Mouse (Mus musculus): ENCODE results near the gene Msantd3.

Msantd3 gene

DNA sequence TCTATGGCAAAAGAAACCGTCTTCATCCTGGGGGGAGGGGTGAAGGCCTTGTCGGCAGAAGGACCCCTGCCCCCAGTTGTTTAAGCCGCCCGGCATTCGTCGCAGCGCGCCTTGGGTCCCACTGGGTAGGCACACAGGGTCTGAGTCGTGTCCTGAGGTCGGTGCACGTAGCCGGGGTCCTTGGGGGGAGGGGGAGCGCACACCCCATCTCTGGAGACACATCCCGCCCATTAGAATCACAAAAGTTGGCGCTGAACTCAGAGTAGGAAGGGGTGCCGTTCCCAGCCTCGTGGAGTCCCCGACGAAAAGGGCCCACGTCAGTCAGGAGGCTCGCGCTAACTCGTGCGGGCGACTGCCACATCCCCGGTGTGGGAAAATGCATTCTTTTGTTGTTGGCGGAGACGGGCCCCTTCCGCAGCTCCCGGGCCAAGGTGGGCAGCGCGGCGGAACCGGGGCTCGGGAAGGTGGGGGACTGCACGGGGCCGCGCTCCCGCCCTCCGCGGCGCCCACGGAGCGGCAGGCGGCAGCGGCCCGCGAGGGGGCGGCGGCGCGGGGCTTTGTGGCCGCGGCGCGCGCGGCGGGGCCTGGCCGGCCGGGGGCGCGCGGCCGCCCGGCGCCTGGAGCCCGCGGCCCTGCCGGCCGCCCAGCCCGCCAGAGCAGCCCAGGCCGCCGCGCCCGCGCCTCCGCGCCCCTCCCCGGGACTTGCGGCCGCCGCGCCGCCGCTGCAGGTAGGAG lies at the start of gene Msantd3:
TSS of gene Msantd3 (plus strand) at position 95 of the 735 bp plus-strand sequence.
- DNase-seq: peak; percentile 47

DNA sequence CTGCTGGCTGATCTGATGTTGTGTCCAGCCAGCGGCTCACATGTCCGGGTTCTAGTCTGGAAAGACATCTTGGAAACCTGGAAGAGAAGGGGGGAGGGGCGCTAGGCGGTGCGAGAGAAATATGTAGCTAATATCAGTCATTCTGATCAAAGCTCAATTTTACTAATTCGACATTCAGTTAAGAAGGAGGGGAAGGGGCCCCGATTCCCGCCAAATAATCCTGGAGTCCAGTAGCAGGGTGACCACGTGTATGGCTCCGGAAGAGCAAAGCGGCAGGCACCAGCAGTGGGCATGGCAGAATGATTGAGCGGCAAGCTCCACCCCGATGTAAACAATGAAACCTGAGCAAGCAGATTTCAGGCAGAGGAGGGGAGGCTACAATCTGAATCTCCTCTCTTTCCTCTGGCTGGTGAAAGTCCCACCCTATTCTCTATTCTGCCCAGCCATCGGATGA lies 48.4 kb upstream of the Msantd3 start:
- DNase-seq: no peak

DNA sequence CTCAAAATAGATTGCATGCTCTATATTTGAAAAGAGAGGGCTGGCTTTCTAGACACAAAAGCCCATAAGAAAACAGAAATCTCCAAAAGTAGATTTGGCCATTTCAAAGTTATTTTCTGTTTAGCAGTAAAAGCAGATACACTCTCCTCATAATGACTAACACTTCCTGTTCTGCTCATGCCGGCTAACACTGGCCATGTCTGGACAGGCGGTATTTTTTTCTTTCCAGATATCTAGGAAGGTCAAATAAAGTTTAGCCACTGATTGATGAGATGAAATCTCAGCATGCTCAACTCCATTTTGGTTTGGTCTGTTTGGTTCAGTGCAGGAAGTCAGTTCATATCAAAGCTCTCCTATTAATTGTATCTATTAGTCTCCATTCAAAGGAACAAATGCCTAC lies 47.2 kb upstream of the Msantd3 start:
- no peak for DNase-seq

DNA sequence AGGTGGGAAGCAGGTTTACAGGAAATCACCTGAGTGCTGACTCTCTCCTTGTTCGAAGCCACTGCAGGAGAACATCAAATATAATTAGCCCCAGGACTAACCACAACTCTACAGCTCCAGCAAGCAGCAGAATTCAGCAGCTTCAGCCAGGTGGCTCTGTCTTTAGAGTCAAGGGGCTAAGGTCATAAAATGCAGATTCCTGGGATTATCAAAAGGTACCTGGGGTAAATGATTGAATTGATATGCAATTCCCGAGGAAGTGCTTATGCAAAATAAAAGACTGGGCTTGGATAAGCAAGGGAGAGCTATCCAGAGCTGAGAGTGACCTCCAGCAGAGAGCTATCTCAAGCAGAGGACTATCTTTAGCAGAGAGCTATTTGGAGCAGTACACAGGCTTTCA lies 28.9 kb upstream of the Msantd3 start:
- DNase-seq: no peak

DNA sequence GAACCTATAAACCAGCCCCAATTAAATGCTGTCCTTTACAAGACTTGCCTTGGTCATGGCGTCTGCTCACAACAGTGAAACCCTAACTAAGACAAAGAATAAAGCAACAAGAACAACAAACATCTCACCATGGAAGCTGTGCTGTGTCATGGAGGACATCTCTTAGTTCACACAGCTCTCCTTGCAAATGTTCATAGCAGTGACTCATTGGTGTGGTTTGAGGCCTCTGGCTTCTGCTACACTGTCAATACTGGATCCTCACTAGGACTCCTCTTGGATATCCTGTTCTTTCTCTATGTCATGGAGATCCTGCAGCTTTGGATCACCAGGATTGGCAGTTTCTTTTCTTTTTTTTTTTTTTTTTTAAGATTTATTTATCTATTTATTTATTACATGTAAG lies 10.2 kb upstream of the Msantd3 start:
- no peak for DNase-seq

DNA sequence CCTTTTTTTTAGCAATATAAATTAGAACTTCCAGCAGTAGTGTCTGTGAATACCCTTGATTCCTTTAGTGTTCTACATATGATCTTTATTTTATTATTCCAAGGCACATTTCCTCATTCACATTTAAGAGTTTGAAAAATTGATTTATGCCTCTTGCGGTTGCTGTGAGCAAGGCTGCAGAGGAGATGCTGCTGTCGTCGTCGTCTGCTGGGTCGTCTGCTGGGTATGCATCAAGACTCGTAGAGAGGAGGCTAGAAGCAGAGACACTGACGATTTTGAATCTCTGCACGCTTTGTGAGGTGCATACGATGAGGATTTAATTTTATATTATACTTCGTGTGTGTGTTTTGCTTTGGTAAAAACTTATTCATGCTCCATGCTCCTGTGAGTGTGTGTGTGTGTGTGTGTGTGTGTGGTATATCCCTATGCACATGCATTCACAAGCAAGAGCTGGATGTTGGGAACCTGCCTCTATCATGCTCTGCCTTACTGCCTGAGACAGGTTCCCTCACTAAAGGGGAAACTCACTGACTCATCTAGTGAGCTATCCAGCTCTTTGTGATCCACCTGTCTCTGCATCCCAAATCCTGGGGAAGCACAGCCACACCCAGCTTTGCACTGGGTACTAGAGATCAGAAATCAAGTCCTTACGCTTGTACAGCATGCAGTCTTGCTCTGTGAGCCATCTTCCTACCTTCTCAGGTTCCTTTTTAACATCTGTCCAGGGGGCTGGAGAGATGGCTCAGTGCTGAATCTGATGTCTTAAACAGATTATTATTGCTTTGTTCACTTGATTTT lies 7.7 kb upstream of the Msantd3 start:
- no peak for DNase-seq

DNA sequence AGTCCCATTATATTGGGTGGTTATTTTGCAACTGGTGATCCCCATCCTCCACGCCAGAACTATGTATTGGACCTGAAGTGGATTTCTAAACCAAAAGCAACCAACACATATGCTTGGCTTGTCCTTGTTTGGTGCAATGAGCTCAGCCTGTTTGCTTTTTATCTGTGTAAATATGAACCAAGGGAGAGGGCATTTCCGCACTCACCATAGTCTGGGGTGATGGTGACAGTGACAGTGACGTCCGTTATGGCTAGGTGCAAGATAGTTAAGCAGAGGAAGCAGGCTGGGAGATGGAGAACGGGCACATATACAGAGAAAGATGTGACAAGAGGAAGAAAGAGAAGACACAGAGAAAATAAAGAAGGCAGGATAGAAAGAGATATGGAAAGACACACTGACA lies 3.5 kb upstream of the Msantd3 start:
- DNase-seq: no peak

DNA sequence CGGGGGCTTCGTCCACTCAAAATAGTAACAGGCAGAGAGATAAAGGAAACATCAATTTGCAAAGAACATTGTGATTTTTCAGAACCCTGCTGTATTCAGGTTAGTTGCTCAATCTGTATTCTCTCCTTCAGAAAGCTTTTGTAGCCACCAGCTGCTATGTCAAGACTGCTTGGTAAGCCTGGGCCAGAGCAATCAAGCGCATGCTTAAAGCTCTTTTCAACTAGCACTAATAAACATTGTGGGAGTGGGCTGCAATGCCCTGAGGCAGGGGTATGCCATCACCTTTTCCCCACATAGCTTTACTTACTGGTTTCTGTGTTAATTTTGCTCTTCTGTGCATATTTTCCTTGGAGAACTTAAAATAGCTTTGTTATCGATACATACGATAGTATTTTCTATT lies 2.7 kb upstream of the Msantd3 start:
- DNase-seq: no peak

DNA sequence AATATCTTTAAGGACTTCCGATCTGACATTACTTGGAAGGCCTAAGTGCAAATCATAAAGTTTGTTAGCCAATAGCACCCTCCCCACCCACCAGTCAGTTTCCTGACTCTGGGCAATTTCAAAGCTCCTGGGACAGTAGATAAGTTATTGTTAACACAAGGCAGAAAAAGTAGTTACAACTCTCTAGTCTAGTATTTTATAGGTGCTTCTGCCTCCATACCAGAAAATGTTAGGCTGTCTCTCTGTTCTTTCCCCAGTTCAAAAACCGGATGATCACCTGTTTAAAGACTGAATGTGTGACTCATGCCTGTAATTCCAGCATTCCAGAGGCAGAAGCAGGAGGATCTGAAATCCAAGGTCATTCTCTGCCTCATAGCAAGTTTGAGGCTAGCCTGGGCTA lies 1.2 kb upstream of the Msantd3 start:
- no peak for DNase-seq

DNA sequence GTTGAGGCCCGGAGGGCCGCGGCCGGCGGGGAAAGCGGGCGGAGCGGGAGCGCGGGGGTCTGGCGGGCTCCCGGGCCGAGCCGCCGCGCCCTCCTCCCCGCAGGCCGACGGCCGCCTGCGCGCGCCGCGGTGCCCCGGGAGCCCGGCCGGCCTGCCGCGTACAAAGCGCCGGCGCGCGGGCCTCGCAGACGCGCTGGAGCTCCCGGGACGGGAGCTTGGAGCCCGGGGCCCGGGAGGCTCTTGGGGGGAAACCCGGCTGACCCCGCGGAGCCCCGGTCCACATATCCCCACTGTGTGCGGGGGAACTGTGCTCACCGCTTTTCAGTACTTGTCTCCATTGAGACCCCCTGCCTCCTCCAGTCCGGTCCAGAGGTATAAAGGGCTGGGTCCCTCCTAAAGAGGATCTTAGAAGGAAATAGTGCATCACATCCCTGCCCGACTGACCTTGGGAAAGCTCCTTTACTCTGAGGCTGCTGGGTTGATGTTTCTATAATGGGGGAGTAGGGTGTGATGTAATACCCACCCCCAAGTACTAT lies 909 bp downstream of the Msantd3 start:
- DNase-seq: no peak

DNA sequence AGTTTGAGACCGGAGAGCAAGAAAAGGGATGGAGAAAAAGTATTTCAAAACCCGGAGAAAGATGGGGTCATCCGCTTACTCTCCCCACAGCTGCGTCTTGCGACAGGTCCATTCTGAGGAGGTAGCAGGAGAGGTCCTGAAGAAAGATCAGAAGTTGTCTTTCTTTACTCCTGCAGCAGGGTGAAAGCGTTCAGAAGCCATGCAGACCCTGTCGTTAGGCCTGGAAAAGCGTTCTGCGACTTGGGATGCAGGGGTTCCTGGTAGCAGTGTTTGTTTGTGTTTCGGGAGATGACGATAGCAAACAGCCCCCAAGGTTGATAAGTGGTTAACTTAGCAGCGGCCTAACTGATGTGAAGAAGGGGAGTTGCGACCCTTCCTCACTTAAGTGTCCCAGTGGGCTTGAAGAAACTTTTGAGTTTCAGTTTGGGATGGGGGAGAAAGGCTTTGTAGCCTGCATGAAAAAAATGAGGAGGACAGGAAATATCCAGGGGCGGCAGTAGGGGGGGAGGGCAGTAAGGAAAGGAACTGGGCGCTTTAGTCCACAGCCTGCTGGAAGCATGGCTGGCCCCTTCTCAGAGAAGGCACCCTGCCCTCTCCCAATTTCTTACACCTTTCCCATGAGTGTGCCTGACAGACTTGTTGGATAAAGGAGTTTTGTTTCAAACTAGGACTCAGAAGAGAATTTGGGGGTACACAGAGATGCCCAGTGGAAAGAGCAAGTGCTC lies 2.0 kb downstream of the Msantd3 start:
- DNase-seq: no peak

DNA sequence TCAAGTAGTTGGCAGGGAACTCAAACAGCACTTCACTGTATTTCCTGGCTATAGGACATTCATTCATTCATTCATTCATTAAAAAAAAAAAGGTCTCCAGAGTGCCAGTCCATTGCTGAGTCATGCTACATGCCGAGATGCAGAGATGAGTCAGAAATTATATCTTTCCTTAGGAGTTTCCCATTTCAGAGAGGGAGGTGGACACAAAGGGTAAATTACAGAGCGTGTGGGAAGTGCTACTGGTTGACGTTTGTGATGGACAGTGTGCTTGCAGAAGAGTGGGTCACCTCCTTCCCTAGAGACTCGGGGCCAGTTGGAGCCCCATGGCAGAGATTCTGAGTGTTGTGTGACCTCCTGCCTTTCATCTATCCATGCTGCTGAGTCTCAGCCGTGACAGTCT lies 2.6 kb downstream of the Msantd3 start:
- no peak for DNase-seq

DNA sequence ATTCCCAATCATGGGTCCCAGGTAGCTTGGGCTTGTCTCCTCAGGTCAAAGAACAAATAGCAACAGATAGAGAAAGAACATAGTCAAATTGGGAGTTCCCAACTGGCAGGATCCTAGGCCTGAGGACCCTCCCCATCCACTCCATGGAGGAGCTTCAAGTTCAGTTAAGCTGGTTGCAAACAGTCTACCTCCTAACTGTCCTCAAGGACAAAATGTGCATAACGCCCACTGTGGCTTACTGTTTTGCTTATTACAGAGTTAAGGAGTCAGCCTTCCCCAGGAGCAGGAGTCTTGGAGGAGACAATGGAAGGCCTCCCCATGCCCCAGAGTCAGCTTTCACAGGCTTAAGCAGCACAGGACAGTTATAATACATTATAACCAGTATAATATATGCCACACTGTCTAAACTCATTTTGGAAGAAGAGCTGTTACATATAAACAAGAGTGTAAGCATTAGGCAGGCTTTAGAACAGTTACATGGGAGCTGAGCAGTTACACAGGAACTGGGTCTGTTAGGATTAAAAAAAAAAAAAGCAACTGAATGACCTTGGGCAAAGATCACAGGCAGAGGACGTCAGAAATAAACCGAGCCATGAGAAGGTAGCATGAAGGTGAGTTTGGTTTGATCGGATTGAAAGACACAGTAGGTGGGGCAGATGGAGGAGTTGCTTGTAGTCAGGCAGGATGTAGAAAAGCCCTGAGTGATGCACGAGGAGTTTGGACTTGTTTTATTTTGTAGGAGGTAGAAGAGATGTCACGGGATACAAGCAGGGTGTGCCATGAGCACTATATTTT lies 3.5 kb downstream of the Msantd3 start:
- no peak for DNase-seq

DNA sequence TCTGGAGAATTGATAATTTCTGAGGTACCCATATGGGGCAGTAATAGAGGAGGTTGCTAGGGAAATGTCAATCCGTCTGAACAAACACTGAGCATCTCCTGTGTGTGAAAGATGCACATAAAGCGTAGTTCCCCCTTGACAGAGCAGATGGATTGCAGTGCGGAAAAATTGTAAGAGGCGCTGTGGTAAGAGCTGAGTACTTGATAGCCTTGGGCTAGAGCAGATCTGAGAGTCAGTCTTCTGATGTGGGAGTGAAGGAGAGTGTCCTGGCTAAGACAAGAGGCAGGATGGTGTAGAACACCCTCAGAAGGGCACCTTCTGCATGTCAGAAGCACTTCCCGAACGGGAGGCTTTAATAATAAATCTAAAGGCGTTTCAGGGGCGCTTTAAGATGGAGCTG lies 4.4 kb downstream of the Msantd3 start:
- DNase-seq: no peak

DNA sequence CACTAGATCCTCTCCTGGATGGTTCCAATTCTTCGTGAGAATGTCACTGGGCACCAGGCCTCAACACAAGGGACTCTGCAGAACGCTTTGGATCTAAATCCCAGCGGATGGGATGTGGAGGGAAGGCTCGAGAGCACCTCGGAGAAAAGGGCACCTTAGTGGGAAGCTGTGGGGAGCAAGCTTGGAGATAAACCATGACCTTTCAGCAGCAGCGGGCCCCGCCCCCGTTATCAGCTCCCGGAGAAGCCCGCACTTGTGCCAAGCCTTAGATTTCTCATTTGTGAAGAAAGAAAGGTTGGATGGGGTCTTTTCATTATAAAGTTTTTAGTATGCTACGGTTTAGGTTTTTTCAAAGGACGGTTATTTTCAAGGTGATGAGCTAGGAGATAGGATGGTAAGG lies 6.2 kb downstream of the Msantd3 start:
- no peak for DNase-seq

DNA sequence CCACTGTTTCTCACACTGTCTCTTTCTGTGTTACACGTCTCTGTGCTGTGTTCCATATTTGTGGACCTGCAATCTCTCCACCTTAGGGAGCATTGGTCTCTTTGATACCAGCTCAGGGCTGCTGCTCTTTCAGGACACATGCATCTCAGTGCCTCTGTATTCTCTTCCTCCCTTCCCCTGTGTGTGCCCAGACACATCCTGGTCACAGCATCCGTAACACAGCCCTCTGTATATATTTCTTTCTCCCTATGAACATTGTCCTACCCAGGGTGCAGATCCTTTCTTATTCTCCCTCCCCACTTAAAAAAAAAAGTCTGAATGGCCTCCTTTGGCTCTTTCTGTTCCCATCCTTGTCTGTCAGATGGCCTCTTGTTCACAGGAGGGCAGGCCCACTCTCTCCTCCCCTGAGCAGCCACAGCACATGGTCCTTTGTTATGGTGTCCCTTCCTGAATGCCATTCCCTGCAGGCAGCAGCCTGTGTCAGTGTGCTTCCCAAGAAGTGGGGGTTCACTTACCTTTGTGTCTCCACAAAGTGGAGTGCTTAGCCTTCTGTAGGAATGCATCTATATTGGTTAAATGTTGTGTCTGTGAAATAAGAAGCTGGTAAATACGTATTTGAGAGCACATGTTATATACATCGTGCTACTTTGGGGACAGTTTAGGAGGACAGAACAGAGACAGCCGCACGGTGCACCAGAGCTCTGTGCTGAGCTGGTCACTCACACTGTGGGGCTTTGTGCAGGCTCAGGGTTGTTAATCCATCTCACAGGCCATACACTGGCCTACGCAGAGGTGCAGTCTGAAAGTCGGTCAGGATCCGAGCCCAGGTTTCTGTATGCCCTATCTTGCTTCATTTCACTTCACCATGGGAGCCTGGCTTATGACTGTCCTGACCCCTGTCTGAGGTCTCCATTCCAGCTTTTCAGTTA lies 7.1 kb downstream of the Msantd3 start:
- DNase-seq: no peak

DNA sequence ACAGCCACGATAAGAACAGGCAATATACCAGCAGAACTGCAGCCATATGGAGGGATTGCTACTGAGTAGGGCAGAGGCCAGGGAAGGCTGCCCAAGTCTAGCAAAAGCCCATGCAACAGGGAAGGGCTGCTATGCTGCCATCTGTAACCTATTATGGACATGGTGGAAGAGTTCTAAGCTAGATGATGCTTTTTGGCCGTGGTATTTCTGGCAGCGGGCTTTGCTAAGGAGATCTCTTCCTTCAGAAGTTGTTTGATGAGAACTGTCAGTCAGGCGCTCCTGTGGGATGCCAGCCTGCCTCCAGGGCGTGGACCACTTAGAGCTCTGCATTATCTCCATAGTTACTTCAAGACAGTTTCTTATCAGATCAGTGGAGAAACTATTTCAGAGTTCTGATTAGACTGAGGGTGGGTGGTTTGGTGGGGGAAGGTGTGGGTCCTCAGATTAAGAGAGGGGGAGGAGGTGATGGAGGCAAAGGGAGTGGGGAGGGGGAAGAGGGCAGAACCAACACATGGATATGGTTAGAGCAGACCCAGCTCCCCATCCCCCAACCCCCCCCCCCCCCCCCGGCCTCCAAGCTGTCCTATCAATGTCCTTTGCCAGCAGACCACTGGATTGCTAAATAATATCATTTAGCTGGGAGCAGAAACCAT lies 8.8 kb downstream of the Msantd3 start:
- DNase-seq: no peak

DNA sequence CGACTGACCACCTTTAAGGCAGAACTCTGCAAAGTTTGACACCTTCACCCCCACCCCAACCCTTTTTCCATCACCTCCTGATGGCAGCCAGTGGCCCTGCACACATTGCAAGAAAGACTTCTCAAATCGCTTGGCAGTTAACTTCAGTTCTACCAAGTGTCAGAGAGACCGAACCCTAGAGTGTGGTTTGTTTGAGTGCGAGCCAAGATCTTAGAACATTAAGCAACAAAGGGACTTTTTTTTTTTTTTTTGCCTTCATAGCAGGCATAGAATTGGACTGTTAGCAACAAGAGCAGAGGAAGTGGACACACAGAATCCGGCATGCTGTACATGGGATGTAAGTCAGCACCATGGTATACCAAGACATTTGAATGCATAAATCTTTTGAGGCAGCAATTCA lies 9.9 kb downstream of the Msantd3 start:
- no peak for DNase-seq

DNA sequence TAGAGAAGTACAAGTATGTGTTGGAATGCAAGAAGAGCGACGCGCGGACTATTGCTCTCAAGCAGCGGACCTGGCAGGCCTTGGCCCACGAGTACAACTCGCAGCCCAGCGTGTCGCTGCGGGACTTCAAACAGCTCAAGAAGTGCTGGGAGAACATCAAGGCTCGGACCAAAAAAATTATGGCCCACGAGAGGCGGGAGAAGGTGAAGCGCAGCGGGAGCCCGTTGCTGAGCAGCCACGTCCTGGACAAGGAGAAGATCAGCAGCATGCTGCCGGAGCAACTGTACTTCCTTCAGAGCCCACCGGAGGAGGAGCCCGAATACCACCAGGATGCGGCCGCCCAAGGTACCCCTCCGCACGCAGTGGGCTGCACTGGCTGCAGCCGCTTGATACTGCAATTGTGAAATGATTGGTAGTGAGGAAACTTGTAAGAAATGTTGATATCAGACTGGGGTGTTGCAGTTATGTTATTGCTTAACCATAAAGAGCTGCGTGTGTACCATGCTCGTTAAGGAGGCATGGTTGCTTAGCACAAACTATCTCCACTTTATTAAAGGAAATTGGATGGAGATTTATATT lies 12.8 kb downstream of the Msantd3 start:
- DNase-seq: peak; percentile 34

DNA sequence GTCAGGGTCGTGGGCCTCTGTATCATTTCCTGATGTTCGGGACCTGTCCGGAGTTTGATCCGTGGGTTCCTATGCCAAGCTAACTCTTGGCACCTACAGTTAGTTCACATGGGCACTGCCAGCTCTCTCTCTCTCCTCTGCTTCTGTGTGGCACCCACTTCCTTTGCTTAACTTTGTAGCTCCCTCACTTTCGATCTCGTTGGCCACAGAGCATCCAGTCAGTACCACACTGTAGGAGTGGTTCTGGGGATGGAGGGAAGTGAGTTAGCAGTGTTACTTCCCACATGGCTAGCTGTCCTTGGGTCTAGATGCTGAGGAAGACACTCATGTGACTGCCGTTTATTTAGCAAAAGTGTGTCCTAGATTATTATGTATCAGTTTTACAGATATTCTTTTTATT lies 14.4 kb downstream of the Msantd3 start:
- no peak for DNase-seq

DNA sequence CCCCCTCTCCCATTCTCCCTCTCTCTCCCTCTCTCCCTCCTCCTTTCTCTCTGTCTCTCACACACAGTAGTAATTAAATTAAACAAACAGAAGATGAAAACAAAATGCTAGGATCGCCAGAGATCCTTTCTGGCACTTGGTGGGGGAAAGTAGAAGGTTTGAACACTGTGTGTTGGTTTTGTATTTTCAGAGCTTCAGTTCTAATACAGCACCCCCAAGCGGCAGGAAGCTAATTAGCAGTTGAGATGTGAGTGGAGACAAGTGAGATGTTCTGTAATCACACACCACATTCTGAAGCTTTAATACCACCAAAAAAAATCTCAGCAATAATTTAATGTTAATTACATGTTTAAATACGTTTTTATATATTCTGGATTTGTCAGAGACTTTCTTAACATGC lies 16.0 kb downstream of the Msantd3 start:
- peak; percentile 46 for DNase-seq
